Mouse (Mus musculus) bone marrow, adult 2 months (tissue): ENCODE measurements around the gene Stn1.

Experiments used
- CTCF ChIP-seq: fragments of 200-500 bp; IDR thresholded peaks from 2 replicates; pipeline ENCODE4 v1.5.1; 2011; ENCODE audit warnings: low read length, control low read depth; ENCODE audit not compliant: control insufficient read depth, insufficient read depth
- POLR2A ChIP-seq: fragments of 200-500 bp; IDR thresholded peaks from 2 replicates; pipeline ENCODE4 v1.6.1; 2011; ENCODE audit warnings: low read depth, mild to moderate bottlenecking, control low read depth, low read length, borderline replicate concordance; ENCODE audit not compliant: control insufficient read depth

DNA sequence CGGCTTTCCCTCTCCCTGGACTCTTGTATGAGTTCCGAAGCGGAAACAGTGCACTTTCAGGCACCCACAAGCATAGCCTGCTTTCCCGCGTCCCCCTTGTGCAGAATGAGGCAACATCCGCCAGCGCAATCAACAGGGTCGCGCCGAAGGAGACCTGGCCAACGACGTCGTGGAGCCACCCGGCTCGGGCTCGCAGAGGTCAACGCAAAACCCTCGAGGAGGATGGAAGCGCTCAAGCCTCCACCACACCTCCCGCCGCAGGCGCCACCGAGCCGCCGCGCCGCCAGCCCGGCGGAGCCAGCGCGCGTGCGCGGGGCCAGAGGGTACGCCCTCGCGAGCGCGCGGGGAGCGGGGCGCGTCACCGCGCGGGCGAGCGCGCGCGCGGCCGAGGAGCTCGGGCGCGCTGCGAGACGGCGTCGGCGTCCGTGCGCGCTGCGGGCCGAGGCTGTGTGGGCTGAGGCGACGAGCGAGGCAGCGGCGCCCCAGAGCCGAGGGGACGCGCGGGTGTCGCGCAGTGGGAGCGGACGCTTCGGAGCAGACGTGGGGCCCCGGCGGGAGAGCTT lies 42.0 kb upstream of the Stn1 start, which contains the start of gene Slk:
- 0 out of 2 replicates have a peak, but pooled peaks have one; percentile 1 for TF ChIP-seq CTCF
- TF ChIP-seq POLR2A, result peak; percentile 85
